Mouse (Mus musculus) thymus, postnatal 4 days (tissue): ENCODE results near the gene Cops7b.
"Not testable (repeated sequence)": the region's sequence is repeated elsewhere in the genome, so short reads cannot be mapped to it uniquely, and the experiment has no call there.

ENCODE experiments used
- DNase-seq: peaks from one replicate; pipeline ENCODE4 v3.0.0; 2021

The Cops7b gene

DNA sequence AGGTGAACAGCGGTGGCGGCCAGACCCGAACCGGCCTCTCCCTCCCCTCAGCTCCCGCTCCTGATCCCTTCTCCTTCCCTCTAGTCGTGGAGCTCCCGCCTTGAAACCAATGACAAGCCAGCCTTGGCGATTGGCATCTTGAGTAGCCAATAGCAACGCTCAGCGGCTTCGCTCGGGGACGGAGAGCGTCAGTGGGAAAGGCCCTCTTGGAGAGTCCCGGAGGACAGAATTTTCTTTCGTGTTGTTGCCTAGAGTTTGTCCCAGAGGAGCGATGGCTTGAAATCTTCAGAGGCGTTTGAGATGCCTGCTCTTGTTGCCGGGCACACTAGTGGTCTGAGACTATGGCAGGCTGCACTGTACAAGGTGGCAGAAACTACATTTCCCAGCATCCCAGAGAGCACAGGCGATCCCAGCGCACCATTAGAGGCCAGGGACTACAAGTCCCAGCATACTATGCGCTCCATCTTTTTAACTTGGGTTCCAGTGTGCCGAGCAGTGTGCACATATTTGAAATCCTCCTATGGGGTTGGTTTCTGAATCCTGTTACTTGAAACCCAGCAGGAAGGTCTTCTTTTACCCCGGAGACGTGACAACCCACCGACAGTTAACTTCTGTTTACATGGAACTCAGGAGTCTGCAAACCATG is at the start of gene Cops7b, which contains the start of gene Pde6d:
Cops7b (plus strand) TSS at position 454 of the 646 bp plus-strand sequence.
Pde6d (minus strand) TSS at position 179 of the 646 bp plus-strand sequence.
- DNase-seq = peak; percentile 93

DNA sequence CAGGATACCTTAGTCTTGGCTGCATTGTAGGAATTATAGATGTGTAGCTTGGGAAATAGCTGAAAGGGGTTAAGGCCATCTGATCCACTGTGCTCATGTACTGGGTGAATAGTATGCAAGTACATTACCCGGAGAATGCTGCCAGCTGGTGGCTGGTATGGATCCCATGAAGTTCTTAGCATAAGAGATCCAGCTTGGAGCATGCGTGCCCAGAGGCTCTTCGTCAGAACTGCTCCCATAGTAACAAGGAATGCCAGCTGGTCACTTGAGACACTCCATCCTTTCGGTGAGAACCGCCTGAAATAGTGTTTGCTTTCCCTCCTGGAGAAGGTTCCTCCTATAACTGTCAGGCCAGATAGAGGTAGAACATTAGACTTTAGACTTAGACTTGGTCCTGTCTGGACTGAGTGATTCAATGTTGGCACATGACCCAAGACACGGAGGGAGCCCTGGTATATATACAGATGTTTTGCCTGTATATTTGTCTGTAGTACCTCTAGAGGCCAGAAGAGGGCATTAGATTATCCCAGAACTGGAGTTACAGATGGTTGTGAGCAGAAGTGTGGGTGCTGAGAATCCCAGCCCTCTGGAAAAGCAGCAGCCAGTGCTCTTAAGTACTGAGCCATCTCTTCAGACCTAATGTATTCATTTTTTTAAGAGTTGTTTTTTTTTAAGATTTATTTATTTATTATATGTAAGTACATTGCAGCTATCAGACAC is 49.1 kb upstream of the Cops7b start:
- no peak for DNase-seq

- peak; percentile 75 for DNase-seq
Measured at GRCm38 (mm10) chr1:86538383-86538782, 44.3 kb upstream of the Cops7b start.

GRCm38 (mm10) chr1:86539583-86539982 is 43.1 kb upstream of the Cops7b start:
- not testable (repeated sequence) for DNase-seq

DNA sequence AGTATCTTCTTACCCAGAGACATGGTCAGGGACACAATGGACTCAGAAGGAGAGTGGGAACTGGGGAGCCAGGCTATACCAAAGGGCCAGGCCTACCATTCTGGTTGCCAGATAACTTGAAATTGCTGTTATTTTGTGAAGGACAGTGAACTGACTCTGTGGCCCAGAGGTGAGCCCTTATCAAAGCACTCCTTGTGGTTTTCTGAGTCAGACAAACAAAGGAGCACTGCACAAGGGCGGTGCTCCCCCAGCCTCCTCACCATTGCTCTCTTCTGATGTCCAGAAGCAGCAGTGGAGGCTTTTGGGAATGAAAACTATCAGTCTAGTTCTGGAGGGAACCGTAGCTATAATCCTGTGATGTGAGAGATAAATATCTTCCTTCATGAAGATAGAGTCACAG is 40.1 kb upstream of the Cops7b start:
- no peak for DNase-seq

DNA sequence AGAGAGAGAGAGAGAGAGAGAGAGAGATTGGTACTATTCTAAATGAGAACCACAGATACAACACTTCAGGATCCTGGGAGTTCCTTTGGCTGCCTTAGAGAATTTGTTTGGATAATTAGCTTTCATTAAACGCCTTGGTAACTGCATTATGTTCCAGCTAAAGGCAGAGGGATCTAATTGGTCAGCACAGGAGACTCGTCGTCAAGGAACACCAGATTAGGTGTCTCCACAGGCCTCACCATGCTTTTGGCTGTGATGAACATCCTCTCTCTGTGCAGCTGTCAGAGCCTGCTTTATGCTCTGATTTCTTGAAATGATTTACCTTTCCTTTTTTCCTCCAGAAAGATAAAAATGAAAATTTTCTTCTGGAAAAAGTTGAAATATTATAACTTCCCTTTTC is 35.9 kb upstream of the Cops7b start:
- no peak for DNase-seq

DNA sequence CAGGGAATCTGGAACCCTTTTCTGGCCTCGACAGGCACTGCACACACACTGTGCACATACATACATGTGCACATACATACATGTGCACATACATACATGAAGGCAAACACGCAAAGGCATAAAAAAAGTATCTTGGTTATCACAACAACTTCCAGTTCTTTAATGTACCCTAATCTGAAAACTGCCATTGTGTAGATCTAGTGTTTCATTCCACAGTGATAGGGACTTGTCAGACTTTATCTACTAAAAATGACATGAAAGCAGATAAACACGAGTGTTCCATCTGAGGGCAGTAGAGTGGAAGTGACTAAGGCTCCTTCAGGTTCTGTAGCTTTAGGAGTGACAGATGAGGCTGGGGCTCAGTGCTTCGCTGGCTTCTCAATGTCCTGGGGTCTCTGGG is 31.4 kb upstream of the Cops7b start:
- DNase-seq = no peak

GRCm38 (mm10) chr1:86551877-86552276 is 30.8 kb upstream of the Cops7b start:
- DNase-seq = no peak

GRCm38 (mm10) chr1:86555665-86556064 is 27.0 kb upstream of the Cops7b start:
- DNase-seq = no peak

- DNase-seq = no peak
Measured at GRCm38 (mm10) chr1:86557872-86558271, 24.8 kb upstream of the Cops7b start.

GRCm38 (mm10) chr1:86559232-86559631 is 23.5 kb upstream of the Cops7b start:
- no peak for DNase-seq

- no peak for DNase-seq
Measured at GRCm38 (mm10) chr1:86562663-86563062, 20.0 kb upstream of the Cops7b start.

DNA sequence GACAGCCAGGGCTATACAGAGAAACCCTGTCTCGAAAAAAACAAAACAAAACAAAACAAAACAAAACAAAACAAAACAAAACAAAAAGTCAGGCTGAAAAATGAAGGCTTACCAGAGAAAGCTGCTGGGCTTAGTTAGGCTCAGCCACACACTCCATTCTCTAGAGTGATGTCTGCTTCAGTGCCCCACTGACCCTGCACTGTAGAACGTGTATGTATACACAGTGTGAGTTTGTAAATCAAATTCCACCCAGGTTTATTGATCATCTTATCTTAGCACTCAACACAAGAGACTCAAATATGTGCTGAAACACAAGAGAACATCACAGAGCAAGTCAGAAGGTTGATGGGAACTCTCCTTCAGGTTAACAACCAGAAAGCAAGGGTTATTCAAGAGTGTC is 14.3 kb upstream of the Cops7b start:
- no peak for DNase-seq

- no peak for DNase-seq
Measured at GRCm38 (mm10) chr1:86569292-86569860, 13.3 kb upstream of the Cops7b start.

DNA sequence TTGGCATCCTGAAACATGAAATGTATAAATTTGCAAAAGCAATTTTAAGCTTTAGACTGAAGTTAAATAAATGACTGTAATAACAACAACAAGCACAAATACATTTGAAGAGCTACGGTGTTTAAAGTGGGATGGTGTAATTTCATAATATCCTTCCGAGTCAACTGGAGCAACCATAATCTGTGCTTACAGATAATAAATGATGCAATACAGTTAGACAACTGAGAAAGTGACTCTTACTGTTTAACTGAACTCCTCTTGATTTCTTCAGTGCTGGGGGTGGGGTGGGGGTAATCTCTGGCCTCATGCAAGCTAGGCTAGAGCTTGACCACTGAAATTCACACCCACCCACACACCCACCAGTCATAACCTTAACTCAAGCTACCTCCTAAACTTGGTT is 11.3 kb upstream of the Cops7b start:
- no peak for DNase-seq

- DNase-seq = no peak
Measured at GRCm38 (mm10) chr1:86571941-86572340, 10.8 kb upstream of the Cops7b start.

- no peak for DNase-seq
Measured at GRCm38 (mm10) chr1:86580426-86580825, 2.3 kb upstream of the Cops7b start.

- DNase-seq = peak; percentile 50
Measured at GRCm38 (mm10) chr1:86581692-86582450, 833 bp upstream of the Cops7b start.

DNA sequence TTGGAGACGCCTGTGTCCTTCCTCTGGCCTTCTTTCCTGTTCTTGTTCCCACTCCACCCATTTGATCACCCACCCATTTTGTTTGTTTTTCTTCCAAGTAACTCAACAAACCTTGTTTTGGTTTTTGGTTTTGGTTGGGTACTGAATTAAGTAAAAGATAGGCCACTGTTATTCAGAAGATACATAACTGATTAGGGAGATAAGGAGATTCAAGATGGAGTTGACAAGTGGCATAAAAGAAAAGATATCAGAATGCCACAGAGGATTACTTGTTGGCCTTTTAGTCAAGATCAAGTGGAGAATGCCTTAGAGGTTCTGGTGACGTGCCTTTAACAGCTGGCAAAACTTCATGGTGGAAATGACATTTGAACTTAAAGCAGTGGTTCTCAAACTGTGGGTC is 1.0 kb downstream of the Cops7b start:
- DNase-seq = no peak

DNA sequence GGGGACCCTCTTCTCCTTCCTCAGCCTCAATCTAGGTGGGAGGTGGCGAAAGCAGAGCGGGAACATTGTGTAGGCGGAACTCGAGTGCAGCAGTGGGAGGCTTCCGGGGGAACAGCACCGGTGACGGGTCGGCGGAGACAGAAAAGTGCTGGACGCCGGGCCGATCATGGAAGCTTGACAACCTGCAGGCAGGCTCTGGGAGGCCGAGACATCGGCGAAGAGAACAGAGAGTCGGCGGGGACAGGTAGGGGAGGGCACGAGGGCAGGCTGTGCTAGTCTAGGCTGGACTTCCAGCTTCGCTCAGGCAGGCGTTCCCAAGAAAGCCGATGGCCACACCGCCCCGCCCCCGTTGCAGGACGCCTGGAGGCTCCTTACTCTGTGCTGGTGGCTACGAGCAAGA is 4.3 kb downstream of the Cops7b start:
- peak; percentile 91 for DNase-seq

- DNase-seq = no peak
Measured at GRCm38 (mm10) chr1:86594539-86594938, 11.8 kb downstream of the Cops7b start.

DNA sequence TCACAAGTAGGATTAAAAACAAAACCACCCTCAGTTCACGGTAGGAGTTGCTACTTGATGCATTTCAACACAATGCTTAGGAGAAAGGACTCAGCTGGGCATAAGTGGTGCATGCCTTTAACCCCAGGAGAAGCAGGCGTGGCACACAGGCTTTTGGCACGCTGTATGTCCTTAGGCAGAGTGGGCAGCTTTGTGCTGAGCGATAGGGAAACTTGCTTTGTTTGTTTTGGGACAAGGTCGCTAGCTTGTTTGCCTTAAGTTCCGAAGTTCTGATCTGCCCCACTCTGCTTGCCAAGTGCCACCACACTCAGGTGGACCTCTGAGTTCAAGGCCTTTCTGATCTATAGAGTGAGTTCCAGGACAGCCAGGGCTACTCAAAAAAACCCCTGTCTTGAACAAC is 12.6 kb downstream of the Cops7b start:
- DNase-seq = no peak

DNA sequence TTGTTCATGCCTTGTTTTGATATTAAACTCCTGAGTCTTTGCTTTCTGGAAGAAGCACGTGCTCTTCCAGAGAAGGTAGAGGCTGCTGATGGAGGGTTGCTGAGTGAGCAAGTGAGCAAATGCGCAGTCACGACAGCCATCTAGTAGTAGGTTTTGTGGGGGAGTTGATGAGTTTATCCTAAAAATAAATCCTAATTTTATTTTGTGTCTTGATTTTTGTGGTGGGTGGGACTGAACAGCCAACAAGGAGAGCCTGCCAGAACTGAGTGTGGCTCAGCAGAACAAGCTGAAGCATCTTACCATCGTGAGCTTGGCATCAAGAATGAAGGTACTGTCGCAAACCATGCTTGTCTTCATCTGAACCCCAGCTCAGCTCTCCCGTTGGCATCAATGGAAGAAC is 13.8 kb downstream of the Cops7b start:
- DNase-seq = no peak
